Mouse (Mus musculus): ENCODE data around the gene Vma21-ps.
"Not testable (repeated sequence)": the region's sequence is repeated elsewhere in the genome, so short reads cannot be mapped to it uniquely, and the experiment has no call there.

- not testable (repeated sequence) for TF ChIP-seq POLR2A (IDR thresholded peaks at IDR 0.05; ENCODE audit: insufficient read length, low read depth); USF1 (IDR thresholded peaks at IDR 0.05; ENCODE audit: low read depth); MYOG (IDR thresholded peaks at IDR 0.05; ENCODE audit: control insufficient read depth in 1 of 3, insufficient read depth in 1 of 3, insufficient read length in 2 of 3, low read depth in 2 of 3); CEBPB (IDR thresholded peaks at IDR 0.05; ENCODE audit: insufficient read depth, poor library complexity, severe bottlenecking)
Observed at GRCm38 (mm10) chr4:52497144-52497543, at the start of gene Vma21-ps.

All from myocyte (in vitro differentiated cells).